18 mouse cellular contexts compared by ENCODE assay signal in the genomic region with DNA sequence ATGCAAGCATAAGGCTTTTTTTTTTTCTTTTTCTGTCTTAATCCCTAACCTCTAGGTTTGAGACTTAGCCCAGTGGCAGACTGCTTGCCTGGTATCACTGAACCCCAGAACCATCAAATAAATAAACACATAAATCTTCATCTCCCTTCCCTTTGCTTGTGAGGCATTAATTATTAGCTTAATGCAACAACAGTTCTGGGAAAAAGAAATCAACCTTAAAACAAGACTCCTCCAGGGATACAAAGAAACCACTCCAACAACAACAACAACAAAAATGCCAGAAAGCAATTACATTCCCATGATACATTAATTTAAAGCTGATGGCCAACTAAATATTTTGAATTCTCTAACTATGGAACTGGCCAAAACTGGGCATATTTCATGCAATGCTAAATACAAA.
"Had no signal": no experiment of that assay in that cellular context is flagged by ENCODE, and none has a peak within 500 bp of the region (broad histone marks: within the 10 kb centered on the region; RNA-seq: fewer than 3 reads in every experiment).

No protein-coding gene starts in this region.

- H3K9ac ChIP-seq: lung, embryonic 14.5 days; midbrain, embryonic 12.5 days; neural tube, embryonic 13.5 days; neural tube, embryonic 15.5 days had no signal

- H3K4me3 ChIP-seq: midbrain, embryonic 10.5 days; midbrain, embryonic 12.5 days; myocyte; neural tube, embryonic 13.5 days; neural tube, embryonic 15.5 days had no signal

- H3K4me2 ChIP-seq: lung, embryonic 14.5 days; midbrain, embryonic 12.5 days; neural tube, embryonic 13.5 days; neural tube, embryonic 15.5 days had no signal

- H3K4me1 ChIP-seq: midbrain, embryonic 10.5 days; midbrain, embryonic 12.5 days had no signal

- H3K36me3 ChIP-seq: midbrain, embryonic 10.5 days; midbrain, embryonic 12.5 days had no signal

- H3K27me3 ChIP-seq: midbrain, embryonic 12.5 days; neural tube, embryonic 13.5 days; neural tube, embryonic 15.5 days had no signal

- H3K9me3 ChIP-seq: midbrain, embryonic 12.5 days; neural tube, embryonic 15.5 days had no signal

- H3K27ac ChIP-seq: midbrain, embryonic 10.5 days; midbrain, embryonic 12.5 days; neural tube, embryonic 13.5 days; neural tube, embryonic 15.5 days had no signal

- DNase-seq: lung, embryonic 14.5 days; lung, postnatal 10 days; lung, postnatal 4 days; midbrain, embryonic 14.5 days; retina, postnatal 1 day; right cerebral cortex, adult 18-20 months; right cerebral cortex, postnatal 25 days; right cerebral cortex, postnatal 4 days; spleen, adult 18-20 months; thymus, adult 18-20 months; thymus, postnatal 14 days; thymus, postnatal 36 days had no signal

- ATAC-seq: midbrain, embryonic 16.5 days had no signal
